Mouse (Mus musculus) thymus, postnatal 14 days (tissue): ENCODE results near the gene Tprkb.
"Not testable (repeated sequence)": the region's sequence is repeated elsewhere in the genome, so short reads cannot be mapped to it uniquely, and the experiment has no call there.

Source experiments
- DNase-seq: peaks from one replicate; pipeline ENCODE4 v3.0.0; 2021

Tprkb gene

DNA sequence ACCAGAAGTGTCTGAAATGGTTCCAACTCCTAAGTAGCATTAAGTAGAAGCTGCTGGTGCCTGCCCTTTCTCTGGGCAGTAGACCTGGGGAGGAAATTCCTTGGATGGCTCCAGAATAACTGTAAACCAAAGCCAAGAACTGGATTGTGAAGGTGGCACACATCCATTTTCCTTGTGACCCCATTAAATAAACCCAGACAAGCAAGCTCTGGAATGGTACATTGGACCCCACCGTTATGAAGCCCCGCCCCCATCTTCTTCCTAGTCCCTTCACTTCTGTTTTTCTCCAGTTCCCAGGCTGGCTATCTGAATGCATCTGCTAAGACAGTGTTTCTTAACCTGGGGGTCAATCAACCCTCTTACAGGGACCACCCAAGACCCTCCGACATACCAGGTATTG lies at the start of gene Tprkb:
Tprkb (plus strand) TSS at position 279 of the 400 bp plus-strand sequence.
- DNase-seq, result no peak

DNA sequence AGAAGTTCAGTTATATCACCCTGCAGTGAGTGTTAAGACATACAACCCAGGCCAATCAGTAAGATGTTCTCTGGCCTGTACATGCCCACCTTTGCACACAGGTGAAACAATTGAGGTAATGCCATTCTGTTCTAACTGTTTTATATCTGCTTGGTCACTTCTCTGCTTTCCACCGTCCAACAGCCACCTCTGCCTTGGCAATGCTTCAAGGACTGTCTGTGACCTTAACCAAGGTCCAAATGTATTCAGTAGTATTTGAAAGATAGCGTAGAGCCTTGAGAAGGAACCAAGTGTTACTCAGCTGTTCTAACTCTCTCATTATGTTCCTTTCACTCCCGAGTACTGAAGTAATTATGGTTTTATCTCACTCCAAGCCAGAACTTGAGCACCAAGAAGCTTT lies 49.1 kb upstream of the Tprkb start:
- DNase-seq, result no peak

DNA sequence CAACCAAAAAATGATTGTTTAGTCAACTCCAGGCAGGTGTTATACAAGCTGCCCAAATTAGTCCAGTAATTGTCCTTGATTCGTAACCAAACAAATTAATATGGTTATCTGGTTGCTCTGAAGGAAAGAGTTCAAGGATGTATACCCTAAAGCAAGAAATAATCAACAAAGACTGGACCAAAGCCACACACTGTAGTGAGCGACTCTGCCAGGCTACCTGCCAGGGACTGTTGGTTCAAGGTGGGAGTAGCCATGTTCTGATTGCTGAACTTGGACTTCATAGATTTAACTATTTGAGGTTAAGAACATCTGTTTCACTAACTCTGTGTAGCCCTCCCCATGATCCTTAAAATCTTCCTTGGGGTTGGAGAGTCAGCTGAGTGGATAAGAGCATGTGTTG lies 48.5 kb upstream of the Tprkb start:
- DNase-seq, result no peak

DNA sequence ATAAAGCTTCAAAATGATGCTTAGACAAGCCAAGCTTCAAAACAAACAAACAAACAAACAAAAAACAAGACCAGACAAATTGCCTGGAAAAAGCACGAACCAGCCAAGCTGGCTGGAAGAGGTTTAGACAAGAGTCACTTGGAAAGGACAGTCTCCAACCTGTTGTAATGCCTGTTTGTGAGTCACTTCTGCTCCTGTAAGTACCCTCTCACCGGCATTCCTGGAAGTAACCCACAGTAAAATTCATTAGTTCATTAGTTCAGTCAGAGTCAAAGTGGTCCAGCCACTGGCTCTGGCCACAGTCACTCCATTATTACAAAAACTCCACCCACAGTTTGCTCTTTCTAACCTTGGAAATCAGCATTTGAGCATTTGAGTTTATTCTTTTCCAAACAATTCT lies 47.8 kb upstream of the Tprkb start:
- DNase-seq, result no peak

DNA sequence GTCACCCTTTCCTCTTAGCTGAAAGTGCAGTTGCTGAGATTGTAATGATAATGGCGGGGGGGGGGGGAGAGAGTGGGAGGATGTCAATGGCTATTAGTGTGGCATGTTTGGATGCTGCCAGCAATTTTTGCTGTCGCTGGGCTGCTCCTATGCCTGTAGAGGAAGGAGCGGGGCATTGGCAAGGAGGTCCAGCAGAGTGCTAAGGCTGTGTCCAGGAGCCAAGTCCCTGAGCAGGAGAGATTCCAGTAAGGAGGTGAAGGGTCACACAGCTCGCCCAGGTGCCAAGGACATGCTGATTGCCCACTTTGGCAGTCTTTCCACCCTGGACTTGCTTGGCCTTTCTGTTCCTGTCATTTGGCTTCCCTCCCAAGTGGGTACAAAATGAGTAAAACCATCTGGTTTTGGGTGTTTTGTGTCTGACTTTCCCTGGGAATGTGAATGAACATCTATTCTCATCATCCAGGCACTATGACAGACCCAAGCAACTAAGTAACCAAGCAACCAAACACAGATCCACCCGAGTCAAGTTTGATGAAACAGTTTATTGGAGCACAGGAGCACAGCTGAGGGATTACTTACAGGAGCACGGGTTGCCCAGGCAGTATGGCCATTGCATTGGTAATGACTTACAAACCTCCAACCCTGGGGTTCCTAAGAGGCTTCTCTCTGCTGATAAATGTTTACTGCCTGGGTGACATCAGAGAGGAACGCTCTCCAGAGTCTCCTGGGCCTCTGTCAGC lies 46.6 kb upstream of the Tprkb start:
- DNase-seq, result not testable (repeated sequence)

DNA sequence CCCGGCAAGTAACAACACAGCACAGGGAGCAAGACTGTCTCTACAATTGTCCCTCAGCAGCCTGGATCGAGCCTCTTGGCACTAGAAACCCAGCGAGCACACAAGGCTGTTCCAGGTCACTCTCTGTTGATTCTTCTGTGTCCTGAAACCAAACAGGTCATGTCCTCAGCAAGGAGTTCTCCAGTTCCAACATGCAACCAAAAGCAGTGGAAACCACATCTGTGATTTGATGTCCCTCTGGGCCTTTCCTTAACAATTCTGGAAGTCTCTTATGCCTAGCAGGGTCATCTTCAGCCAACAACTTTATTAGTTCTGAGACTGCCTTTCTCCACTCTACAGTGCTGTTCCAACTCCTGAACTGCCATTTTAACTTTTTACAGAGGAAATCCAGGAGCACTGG lies 45.5 kb upstream of the Tprkb start:
- DNase-seq, result not testable (repeated sequence)

DNA sequence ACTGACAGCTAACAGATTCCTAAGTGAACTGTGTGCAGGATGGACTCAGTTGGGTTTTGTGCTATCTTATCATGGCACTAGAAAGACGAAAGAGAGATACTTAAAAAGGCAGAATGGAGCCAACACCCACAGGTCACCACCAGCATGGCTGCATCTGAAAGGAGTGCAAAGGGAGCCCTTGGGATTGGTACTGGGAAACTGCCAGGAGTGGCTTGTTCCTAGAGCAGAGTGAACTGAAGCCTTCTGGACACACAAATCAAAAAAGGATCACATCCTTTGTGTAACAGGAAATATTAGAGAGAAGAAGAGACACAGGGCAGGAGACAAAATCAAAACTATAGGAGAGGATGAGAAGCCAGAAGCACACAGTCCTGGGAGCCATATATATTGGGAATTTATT lies 44.7 kb upstream of the Tprkb start:
- not testable (repeated sequence) for DNase-seq

DNA sequence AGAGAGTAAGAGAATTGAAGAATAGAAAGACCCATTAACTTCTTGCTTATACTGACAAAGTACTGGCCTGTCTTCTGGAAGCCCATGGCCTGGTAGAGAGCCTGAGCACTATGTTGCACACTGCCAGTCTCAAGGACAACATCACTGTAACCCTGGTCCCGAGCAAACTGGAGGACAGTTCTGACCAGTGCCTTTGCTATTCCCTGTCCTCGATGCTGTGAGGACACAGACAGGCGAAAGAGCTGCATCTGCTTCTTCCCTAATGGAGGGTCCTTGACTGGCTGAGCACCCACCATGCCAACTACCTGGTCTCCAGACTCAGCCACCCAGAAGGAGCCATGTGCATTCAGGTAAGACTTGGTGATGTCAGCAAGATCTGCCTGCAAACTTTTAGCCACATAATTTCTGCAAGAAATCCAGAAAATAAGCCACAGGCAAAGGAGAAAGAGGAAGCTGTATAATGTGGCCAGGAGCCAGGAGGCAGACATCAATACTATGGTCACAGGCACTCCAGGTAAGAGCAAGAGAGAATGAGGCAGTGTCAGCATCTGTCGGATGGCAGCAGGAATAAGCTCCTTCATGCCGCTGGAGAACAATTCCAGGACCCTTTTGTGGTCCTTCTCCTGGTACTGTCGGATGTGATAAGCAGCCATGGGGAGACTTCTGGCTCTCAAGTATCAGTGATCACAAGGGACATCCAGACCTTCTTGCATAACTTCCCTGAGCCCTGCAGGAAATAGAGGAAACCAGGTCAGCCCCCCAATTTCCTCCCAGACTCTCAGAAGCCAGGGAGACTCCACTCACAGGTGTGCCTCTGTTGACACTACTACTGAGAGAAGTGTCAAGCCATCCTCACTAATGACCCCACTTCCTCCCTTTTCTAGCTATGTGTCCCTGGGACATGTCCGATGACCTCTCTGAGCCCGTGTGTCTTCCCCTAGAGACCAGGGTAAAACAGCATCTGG lies 43.7 kb upstream of the Tprkb start:
- no peak for DNase-seq

DNA sequence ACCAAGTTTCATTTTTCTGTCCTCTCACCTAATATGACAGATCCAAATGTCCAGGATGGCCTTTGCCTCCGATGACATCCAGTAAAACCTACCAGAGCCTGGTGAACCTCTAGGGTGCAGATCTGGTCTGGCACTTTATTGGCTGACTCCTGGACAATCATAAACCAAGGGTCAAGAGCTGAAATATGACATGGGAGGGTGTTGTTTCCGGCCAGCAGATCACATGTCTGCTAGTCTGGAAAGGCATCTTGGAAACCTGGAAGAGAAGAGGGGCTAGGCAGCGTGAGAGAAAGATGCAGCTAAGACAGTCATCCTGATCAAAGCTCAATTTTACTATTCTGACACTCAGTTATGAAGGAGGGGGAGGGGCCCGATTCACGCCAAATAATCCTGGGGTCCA lies 42.7 kb upstream of the Tprkb start, which contains the start of gene Nat8f2:
Nat8f2 (minus strand) TSS at position 153 of the 400 bp plus-strand sequence.
- DNase-seq, result not testable (repeated sequence)

DNA sequence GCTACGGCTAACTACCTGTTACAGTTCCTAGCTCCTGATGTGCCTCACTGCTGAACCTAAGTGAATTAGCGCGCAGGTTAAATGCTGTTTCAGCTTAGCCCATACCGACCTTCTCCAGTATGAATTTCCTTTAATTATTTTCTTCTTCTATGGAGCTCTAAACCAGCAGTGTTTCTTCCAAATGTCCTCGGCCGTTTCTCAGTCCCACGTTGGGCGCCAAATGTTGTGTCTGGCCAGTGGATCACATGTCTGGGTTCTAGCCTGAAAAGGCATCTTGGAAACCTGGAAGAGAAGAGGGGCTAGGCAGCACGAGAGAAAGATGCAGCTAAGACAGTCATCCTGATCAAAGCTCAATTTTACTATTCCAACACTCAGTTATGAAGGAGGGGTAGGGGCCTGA lies 28.4 kb upstream of the Tprkb start:
- DNase-seq, result not testable (repeated sequence)

DNA sequence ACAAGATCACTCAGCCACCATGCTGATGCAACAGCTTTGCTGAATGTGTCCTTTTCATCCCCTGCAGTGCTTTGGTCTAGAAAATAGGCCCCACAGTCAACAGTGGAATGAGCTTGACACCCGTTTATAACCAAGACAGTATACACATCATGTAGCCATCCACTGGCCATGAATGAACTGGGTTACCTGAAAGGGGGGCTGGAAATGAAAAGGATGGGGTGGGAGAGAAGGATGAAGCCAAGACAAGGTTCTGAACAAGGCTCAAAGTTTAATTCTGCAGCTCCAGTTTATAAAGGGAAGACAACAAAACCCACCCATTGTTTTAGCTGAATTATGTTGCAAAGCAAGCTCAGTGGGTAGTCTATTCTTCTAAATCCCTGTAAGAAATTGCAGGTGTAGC lies 27.4 kb upstream of the Tprkb start:
- DNase-seq, result no peak

DNA sequence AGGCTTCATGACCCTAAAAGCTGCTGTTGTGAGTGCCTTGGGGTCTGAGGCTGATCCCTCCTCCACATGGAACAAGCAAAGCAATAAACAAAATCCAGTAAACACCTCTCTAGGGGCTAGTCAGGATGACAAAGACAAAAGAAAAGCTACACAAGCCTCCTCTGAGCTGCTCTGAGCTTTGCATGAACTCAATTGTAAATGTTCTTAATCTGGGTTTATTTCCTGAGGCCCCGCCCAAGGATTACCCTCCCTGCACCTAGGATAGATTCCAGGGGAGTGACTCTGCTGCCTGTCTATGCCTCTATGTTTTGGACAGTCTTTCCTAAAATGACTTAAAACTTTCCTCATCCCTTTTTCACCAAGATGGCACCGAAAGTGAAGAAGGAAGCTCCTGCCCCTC lies 22.7 kb upstream of the Tprkb start:
- DNase-seq, result no peak

DNA sequence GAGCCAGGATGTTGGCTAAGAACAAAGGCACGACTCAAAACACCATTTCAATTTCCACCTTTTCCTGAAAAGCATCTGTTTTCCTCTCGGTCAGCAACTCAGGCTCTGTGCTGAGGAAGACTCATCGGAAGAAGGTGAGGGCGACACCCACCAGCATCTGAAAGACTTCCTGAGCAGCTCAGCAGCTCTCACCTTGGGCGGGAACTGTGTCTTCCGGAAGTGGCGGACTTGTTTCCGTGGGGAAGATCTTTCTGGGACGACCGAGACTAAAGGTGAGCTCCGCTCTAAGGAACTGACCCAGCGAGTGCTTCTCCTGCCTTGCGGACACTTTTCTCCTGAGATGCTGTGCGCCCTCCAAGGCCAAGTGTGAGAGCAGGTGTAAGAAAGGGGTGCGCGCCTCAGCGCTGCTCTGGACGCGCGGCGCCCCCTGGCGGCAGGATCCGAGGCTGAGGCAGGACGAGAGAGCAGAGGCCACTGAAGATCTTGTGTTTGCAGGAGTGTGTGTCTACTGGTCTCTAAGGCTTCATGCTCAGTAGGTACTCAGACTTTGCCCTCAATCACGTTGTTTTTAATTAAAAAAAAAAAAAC lies 16.5 kb upstream of the Tprkb start:
- peak; percentile 28 for DNase-seq

DNA sequence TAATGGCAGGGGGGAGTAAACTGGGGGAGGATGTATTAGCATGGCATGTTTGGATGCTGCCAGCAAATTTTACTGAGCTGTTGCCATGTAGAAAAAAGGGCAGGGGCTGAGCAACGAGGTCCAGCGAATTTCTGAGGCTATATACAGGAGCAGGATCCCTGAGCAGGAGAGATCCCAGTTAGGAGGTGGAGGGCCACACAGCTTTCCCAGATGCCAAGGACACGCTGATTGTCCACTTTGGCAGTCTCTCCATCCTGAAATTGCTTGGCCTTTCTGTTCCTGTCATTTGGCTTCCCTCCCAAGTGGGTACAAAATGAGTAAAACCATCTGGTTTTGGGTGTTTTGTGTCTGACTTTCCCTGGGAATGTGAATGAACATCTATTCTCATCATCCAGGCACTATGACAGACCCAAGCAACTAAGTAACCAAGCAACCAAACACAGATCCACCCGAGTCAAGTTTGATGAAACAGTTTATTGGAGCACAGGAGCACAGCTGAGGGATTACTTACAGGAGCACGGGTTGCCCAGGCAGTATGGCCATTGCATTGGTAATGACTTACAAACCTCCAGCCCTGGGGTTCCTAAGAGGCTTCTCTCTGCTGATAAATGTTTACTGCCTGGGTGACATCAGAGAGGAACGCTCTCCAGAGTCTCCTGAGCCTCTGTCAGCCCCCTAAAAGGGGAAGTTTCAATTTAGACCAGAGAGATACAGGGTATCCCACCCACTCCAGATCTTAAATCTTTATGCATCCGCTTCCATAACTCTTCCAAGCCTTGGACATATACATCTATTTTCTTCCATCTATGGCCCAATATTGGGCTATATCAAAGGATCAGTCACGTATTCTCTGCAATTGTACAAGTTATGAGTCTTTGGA lies 12.8 kb upstream of the Tprkb start:
- not testable (repeated sequence) for DNase-seq

DNA sequence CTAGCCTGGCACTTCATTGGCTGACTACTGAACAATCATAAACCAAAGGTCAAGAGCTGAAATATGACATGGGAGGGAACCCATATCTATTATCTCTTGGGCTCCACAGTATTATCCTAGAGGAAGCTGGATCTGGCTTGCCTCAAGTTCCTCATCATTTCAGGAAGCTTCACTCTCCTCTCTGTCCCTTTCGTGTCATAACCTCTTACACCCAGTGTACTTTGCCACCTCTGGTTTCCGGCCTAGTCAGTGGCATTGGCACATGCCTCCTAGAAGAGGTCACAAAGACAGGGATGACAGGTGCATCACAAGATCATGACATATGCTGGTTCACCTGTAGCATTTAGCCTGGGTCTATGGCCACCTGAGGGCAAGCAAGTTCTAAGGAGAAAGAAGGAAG lies 9.4 kb upstream of the Tprkb start:
- DNase-seq, result no peak

DNA sequence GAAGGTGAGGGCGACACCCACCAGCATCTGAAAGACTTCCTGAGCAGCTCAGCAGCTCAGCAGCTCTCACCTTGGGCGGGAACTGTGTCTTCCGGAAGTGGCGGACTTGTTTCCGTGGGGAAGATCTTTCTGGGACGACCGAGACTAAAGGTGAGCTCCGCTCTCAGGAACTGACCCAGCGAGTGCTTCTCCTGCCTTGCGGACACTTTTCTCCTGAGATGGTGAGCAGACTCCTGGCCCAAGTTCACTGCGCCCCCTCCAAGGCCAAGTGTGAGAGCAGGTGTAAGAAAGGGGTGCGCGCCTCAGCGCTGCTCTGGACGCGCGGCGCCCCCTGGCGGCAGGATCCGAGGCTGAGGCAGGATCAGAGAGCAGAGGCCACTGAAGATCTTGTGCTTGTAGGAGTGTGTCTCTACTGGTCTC lies 7.0 kb upstream of the Tprkb start, which contains the start of gene Nat8f4:
Nat8f4 (minus strand) TSS at position 243 of the 420 bp plus-strand sequence.
- peak; percentile 89 for DNase-seq

DNA sequence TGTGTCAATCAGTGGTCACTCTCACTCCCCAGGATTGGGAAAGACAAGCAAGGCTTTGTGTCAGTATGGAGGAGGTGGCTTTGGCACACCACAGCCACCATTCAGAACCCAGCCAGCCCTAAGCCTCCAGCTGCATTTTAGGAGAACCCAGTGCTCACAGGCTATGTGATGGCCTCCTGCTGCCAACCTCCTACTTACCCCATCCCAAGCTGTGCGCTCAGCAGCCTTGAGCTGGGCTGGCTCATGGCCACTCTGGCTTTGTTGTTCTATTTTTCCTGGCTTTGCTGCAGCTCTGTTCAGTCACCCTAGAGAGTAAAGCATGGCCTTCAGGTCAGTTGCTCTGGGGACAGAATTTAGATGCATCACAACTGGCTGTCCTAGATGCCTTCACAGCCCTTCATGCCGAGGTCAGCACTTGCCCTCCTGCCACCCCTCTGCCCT lies 4.7 kb upstream of the Tprkb start:
- not testable (repeated sequence) for DNase-seq

DNA sequence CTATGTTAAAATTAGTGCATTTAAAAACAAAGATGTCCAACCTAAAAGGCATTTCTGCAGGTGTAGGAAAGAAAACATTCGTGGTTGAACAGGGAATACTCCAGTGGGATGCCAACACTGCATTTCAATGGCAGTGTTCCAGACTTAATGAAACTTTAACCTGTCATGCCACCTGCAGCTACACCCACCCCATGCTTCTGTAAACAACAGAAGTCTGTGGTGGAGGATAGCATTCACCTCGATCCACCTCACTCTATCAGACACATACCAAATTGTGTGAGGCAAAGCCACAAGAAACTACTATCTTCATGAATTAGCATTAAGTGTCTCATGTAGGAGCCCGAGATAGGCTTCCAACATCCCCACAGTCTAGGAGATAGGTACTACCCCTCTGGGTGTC lies 3.3 kb upstream of the Tprkb start:
- DNase-seq, result no peak

DNA sequence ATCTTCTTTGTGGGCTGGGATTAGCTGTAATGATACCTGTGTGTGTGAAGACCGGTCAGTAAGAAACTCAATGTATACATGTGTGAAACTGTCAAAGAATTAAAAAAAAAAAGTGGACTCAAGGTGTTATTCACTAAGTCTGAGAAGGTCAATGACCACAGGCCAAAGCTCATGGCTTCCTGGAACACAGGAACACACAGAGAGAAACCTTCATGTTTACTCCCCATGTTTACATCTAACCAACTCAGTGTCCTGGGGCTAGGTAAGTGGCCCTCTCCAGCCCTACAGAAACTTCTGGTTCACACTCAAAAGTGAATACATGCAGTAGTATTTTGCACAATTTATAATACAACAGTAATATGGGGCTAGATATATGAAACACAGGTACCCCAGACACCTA lies 2.0 kb upstream of the Tprkb start:
- DNase-seq, result no peak

DNA sequence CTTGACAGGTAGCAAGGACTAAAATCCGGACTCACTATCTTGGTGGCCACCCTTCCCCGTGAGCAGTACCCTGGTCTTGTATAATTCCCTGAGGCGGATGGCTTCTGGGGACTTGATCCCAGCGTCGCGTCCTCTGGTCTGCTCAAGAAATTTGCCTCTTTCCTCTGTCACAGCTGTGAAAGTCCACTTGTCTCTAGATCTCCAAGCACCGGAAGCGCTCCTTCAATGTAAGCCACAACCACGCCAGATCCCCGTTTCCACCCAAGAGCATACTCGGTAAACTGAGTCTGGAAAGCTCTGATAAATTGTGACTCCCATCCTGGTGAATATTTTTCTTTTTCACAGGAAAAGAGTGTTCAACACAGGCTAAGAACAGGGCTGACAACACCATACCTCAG lies 3.5 kb downstream of the Tprkb start:
- peak; percentile 30 for DNase-seq

DNA sequence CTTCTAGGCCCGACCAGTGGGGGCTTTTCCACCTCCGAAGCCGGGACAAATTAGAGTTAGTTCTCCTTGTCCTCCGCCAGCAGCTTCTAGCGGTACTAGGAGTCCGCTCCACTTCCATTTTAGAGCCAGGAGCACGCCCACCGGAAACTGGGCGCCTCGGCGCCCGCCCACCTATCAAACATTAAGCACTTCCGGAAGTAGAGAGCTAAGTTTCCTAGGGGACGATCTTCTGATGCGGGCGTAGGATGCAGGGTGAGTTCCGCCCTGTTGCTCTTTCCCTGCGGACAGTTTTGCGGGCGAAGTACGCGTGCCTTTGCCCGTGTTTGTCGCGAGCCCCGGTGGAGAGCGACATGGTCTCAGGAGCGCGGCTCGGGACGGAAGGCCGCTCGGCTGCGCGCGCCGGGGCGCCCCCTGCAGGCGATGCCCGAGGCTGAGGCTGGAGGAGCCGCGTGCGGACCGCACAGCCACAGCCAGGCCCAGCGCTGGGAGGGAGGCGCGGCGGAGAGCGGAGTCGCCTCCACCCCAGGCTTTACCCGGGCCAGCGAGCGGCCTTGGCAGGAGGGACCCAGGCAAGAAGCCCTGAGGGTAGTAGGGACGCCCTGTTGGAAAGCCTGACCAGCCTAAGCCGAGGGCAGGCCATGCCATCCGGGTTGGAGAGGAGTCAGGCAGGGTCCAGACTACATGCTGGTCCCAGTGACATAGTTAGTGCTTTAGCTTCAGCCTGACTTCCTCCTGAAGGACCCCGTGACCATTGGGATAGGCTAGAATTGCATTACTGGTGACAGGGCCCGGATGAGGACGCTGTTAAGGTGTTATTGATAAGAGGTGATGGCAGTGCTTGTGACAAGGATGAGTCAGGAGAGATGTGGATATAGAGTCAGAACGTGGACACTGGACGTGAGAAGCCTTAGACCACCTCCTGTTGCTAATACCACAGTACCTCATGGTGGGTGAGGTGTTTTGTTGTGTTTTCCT lies 4.2 kb downstream of the Tprkb start, which contains the start of gene Nat8f1:
Nat8f1 (minus strand) TSS at position 149 of the 975 bp plus-strand sequence.
- DNase-seq, result peak; percentile 88
